Mouse (Mus musculus) embryonic fibroblast, embryonic 13.5 days (primary cell): ENCODE measurements at regions not wholly inside any gene's neighbourhood (a gene's known extent, or its start where the extent isn't known, plus 50 kb on each side); places are given as distances from the start of the nearest gene placed in this dataset.

Source experiments
- CTCF ChIP-seq: IDR thresholded peaks from 2 replicates; pipeline ENCODE4 v1.5.1; 2011; ENCODE audit warnings: mild to moderate bottlenecking, control low read depth, low read length, moderate library complexity, borderline replicate concordance; ENCODE audit not compliant: insufficient read depth
- POLR2A ChIP-seq: IDR thresholded peaks from 2 replicates; pipeline ENCODE4 v1.6.1; 2011; ENCODE audit warnings: low read depth, mild to moderate bottlenecking, control low read depth, low read length, moderate library complexity

- TF ChIP-seq CTCF (no peak), POLR2A (no peak)
Measured at GRCm38 (mm10) chr4:45642604-45643003, 110.3 kb upstream of the Shb start.
